Mouse (Mus musculus): ENCODE data around the gene Fyn.

Fyn gene

GRCm38 (mm10) chr10:39563552-39564223, 195.0 kb downstream of the Fyn start:
- DNase-seq (ENCODE audit: low spot score in 2 of 2), result no peak

GRCm38 (mm10) chr10:39566901-39567300, 198.2 kb downstream of the Fyn start:
- no peak for DNase-seq (ENCODE audit: low spot score in 2 of 2)

GRCm38 (mm10) chr10:39568991-39569390, 200.3 kb downstream of the Fyn start:
- no peak for DNase-seq (ENCODE audit: low spot score in 2 of 2)

GRCm38 (mm10) chr10:39571011-39571410, 202.4 kb downstream of the Fyn start:
- DNase-seq (ENCODE audit: low spot score in 2 of 2), result no peak

- DNase-seq (ENCODE audit: low spot score in 2 of 2), result no peak
These were observed 203.5 kb downstream of the Fyn start for GRCm38 (mm10) chr10:39572050-39572671.

- no peak for DNase-seq (ENCODE audit: low spot score in 2 of 2)
These were observed 204.0 kb downstream of the Fyn start for GRCm38 (mm10) chr10:39572672-39573051.

- no peak for DNase-seq (ENCODE audit: low spot score in 2 of 2)
These were observed 207.8 kb downstream of the Fyn start for GRCm38 (mm10) chr10:39576466-39576865.

GRCm38 (mm10) chr10:39580477-39580876, 211.8 kb downstream of the Fyn start:
- DNase-seq (ENCODE audit: low spot score in 2 of 2), result no peak

GRCm38 (mm10) chr10:39582385-39582784, 213.7 kb downstream of the Fyn start:
- DNase-seq (ENCODE audit: low spot score in 2 of 2), result no peak

GRCm38 (mm10) chr10:39583718-39584117, 215.1 kb downstream of the Fyn start:
- DNase-seq (ENCODE audit: low spot score in 2 of 2), result no peak

GRCm38 (mm10) chr10:39587290-39587925, 218.8 kb downstream of the Fyn start:
- peak in 1 of 2 experiments; percentile 65 for DNase-seq (ENCODE audit: low spot score in 2 of 2)

GRCm38 (mm10) chr10:39587973-39588746, 219.5 kb downstream of the Fyn start:
- DNase-seq (ENCODE audit: low spot score in 2 of 2), result no peak

GRCm38 (mm10) chr10:39589765-39590546, 221.3 kb downstream of the Fyn start:
- DNase-seq (ENCODE audit: low spot score in 2 of 2), result no peak

- DNase-seq (ENCODE audit: low spot score in 2 of 2), result no peak
These were observed 222.0 kb downstream of the Fyn start for GRCm38 (mm10) chr10:39590629-39591028.

GRCm38 (mm10) chr10:39592501-39592900, 223.8 kb downstream of the Fyn start:
- DNase-seq (ENCODE audit: low spot score in 2 of 2), result no peak

- peak in 1 of 2 experiments; percentile 14 for DNase-seq (ENCODE audit: low spot score in 2 of 2)
These were observed 226.1 kb downstream of the Fyn start for GRCm38 (mm10) chr10:39594716-39595115.

GRCm38 (mm10) chr10:39595862-39596261, 227.2 kb downstream of the Fyn start:
- DNase-seq (ENCODE audit: low spot score in 2 of 2), result no peak

- DNase-seq (ENCODE audit: low spot score in 2 of 2), result no peak
These were observed 228.6 kb downstream of the Fyn start for GRCm38 (mm10) chr10:39597116-39597791.

GRCm38 (mm10) chr10:39597792-39598183, 229.1 kb downstream of the Fyn start:
- no peak for DNase-seq (ENCODE audit: low spot score in 2 of 2)

GRCm38 (mm10) chr10:39599601-39600000, 230.9 kb downstream of the Fyn start:
- DNase-seq (ENCODE audit: low spot score in 2 of 2), result no peak

GRCm38 (mm10) chr10:39600115-39600514, 231.5 kb downstream of the Fyn start:
- no peak for DNase-seq (ENCODE audit: low spot score in 2 of 2)

Data from cerebellum, postnatal 4 days (tissue).